Mouse (Mus musculus) bone marrow, adult 2 months (tissue): ENCODE measurements at regions not wholly inside any gene's neighbourhood (a gene's known extent, or its start where the extent isn't known, plus 50 kb on each side); places are given as distances from the start of the nearest gene placed in this dataset.

ENCODE experiments used
- CTCF ChIP-seq: fragments of 200-500 bp; IDR thresholded peaks from 2 replicates; pipeline ENCODE4 v1.5.1; 2011; ENCODE audit warnings: low read length, control low read depth; ENCODE audit not compliant: control insufficient read depth, insufficient read depth
- POLR2A ChIP-seq: fragments of 200-500 bp; IDR thresholded peaks from 2 replicates; pipeline ENCODE4 v1.6.1; 2011; ENCODE audit warnings: low read depth, mild to moderate bottlenecking, control low read depth, low read length, borderline replicate concordance; ENCODE audit not compliant: control insufficient read depth

DNA sequence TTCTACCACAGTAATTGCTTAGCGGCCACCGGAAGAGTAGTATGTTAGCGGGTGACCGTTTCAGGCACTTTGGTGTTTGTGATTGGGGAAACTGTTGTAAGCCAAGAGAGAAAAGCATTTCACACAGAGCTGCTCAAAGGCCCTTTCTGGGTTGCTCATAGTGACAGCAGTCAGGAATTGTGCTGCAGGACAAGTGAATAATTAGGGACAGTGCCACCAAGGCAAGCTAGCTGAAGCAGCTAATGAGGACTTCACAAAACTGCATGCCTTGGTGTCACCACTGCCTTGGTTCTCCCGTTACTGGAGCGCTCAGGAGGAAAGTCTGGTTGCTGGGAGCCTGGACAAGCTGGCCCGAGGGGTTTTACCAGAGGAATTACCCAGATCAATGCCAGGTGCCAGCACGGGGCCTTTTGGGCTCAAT, 80.7 kb upstream of the Btg3 start:
- TF ChIP-seq CTCF (no peak), POLR2A (no peak)
